Mouse (Mus musculus) MEL (cell line): ENCODE results near the gene Tnfaip8l2. TPM values are rescaled to one million over a fixed set of nuclear protein-coding genes. Genes with fewer than 3 reads are reported as not detected.

Experiments used
- DNase-seq: peaks from one replicate; pipeline ENCODE4 v3.0.0; 2011; ENCODE audit warnings: low read depth, low spot score
- H3K27ac ChIP-seq: 2 replicates; pipeline ENCODE4 v1.5.1; 2012; ENCODE audit warnings: low read depth, mild to moderate bottlenecking, control low read depth, low read length, moderate library complexity; ENCODE audit not compliant: control insufficient read depth
- H3K27me3 ChIP-seq, 2 experiments: fragments of 150-350 bp in 1 of 2; sonication (generic) in 1 of 2; 2 replicates each; pipeline ENCODE4 v1.6.1; 2012; ENCODE audit warnings: low read length in 2 of 2, mild to moderate bottlenecking in 2 of 2, improper control_type of control experiment in 1 of 2, moderate library complexity in 1 of 2; ENCODE audit not compliant: insufficient read depth in 2 of 2, control insufficient read depth in 1 of 2
- H3K36me3 ChIP-seq, 2 experiments: 2 replicates each; pipeline ENCODE4 v1.6.1; 2012 to 2014; ENCODE audit warnings: low read length in 2 of 2, improper control_type of control experiment in 1 of 2, inconsistent platforms in 1 of 2, mild to moderate bottlenecking in 1 of 2; ENCODE audit not compliant: insufficient read depth in 2 of 2, control insufficient read depth in 1 of 2
- H3K4me1 ChIP-seq, 2 experiments: fragments of 150-350 bp in 1 of 2; sonication (generic) in 1 of 2; 2 replicates each; pipeline ENCODE4 v1.6.1; 2012; ENCODE audit warnings: low read length in 2 of 2, improper control_type of control experiment in 1 of 2, mild to moderate bottlenecking in 1 of 2; ENCODE audit not compliant: insufficient read depth in 2 of 2, control insufficient read depth in 1 of 2
- H3K4me3 ChIP-seq, 2 experiments: fragments of 150-350 bp in 1 of 2; sonication (generic) in 1 of 2; 2 replicates each; pipeline ENCODE4 v1.5.1; 2012; ENCODE audit warnings: low read depth in 2 of 2, low read length in 2 of 2, mild to moderate bottlenecking in 2 of 2, moderate library complexity in 2 of 2, control low read depth in 1 of 2, improper control_type of control experiment in 1 of 2; ENCODE audit not compliant: control insufficient read depth in 1 of 2, insufficient read depth in 1 of 2
- H3K79me2 ChIP-seq: 2 replicates; pipeline ENCODE4 v1.6.1; 2012; ENCODE audit warnings: mild to moderate bottlenecking, low read length, moderate library complexity; ENCODE audit not compliant: control insufficient read depth, poor library complexity, insufficient read depth
- H3K9ac ChIP-seq: 2 replicates; pipeline ENCODE4 v1.6.1; 2012; ENCODE audit warnings: low read depth, mild to moderate bottlenecking, control low read depth, low read length, moderate library complexity; ENCODE audit not compliant: control insufficient read depth, poor library complexity, severe bottlenecking
- H3K9me3 ChIP-seq: fragments of 150-350 bp; sonication (generic); replicated peaks from 2 replicates; pipeline ENCODE4 v1.6.1; 2012; ENCODE audit warnings: mild to moderate bottlenecking, low read length, improper control_type of control experiment, moderate library complexity; ENCODE audit not compliant: insufficient read depth
- E2F4 ChIP-seq: IDR thresholded peaks from 2 replicates; pipeline ENCODE4 v1.6.1; 2011; ENCODE audit warnings: low read depth, low read length, improper control_type of control experiment, borderline replicate concordance
- EP300 ChIP-seq, 2 experiments: IDR thresholded peaks; 2 replicates each; pipeline ENCODE4 v1.6.1; 2011; ENCODE audit warnings: improper control_type of control experiment in 2 of 2, low read length in 2 of 2, low read depth in 1 of 2, mild to moderate bottlenecking in 1 of 2
- GABPA ChIP-seq: IDR thresholded peaks from 2 replicates; pipeline ENCODE4 v1.6.1; 2012; ENCODE audit warnings: low read depth, mild to moderate bottlenecking, inconsistent platforms, low read length, improper control_type of control experiment, moderate library complexity
- GATA1 ChIP-seq: IDR thresholded peaks from 2 replicates; pipeline ENCODE4 v1.6.1; 2011; ENCODE audit warnings: low read depth, low read length, improper control_type of control experiment
- MAZ ChIP-seq: IDR thresholded peaks from 2 replicates; pipeline ENCODE4 v1.6.1; 2012; ENCODE audit warnings: low read depth, mild to moderate bottlenecking, inconsistent platforms, low read length, improper control_type of control experiment
- MXI1 ChIP-seq: IDR thresholded peaks from 2 replicates; pipeline ENCODE4 v1.6.1; 2011; ENCODE audit warnings: mild to moderate bottlenecking, low read depth, low read length, improper control_type of control experiment
- NELFE ChIP-seq: IDR thresholded peaks from 2 replicates; pipeline ENCODE4 v1.6.1; 2011; ENCODE audit warnings: low read depth, low read length, improper control_type of control experiment
- TBP ChIP-seq: IDR thresholded peaks from 2 replicates; pipeline ENCODE4 v1.8.0; 2011; ENCODE audit warnings: low read depth, low read length, improper control_type of control experiment
- USF1 ChIP-seq: IDR thresholded peaks from 2 replicates; pipeline ENCODE4 v1.6.1; 2014; ENCODE audit warnings: low read depth, mild to moderate bottlenecking, inconsistent platforms, low read length, improper control_type of control experiment, moderate library complexity
- USF2 ChIP-seq, 2 experiments: IDR thresholded peaks; 2 replicates each; pipeline ENCODE4 v1.6.1; 2011 to 2012; ENCODE audit warnings: improper control_type of control experiment in 2 of 2, low read length in 2 of 2, borderline replicate concordance in 1 of 2, inconsistent platforms in 1 of 2, low read depth in 1 of 2, mild to moderate bottlenecking in 1 of 2; ENCODE audit not compliant: insufficient read depth in 1 of 2
- ZKSCAN1 ChIP-seq: IDR thresholded peaks from 2 replicates; pipeline ENCODE4 v1.6.1; 2012; ENCODE audit warnings: low read depth, mild to moderate bottlenecking, inconsistent platforms, low read length, improper control_type of control experiment, moderate library complexity
- ZNF384 ChIP-seq: IDR thresholded peaks from 2 replicates; pipeline ENCODE4 v1.6.1; 2012; ENCODE audit warnings: low read depth, mild to moderate bottlenecking, inconsistent platforms, low read length, improper control_type of control experiment
- polyA plus RNA-seq, 2 experiments: library from polyadenylated mRNA; stranded (reverse) in 1 of 2; unstranded in 1 of 2; fragments of >175 nt in 1 of 2; fragments of >200 nt in 1 of 2; gene quantifications; 2 replicates each; pipeline versions ENCODE4 v1.2.1 to v1.2.4; 2012; ENCODE audit warnings: low replicate concordance in 2 of 2, low read depth in 1 of 2; ENCODE audit not compliant: insufficient read length in 2 of 2, insufficient read depth in 1 of 2, missing spikeins in 1 of 2
- total RNA-seq: library from RNA; depleted of rRNA; stranded (reverse); fragments of 300-350 nt; gene quantifications from 2 replicates; pipeline ENCODE4 v1.2.3, GENCODE M21; 2012

The Tnfaip8l2 gene
- total and polyA plus RNA-seq, 3 experiments = 3.1 to 5.8 TPM; not detected in 1

- Histone ChIP-seq H3K27me3 (no peaks in the 10 kb centered on the region), H3K9me3 (no peaks in the 10 kb centered on the region), H3K27ac (no peak overlapping the region), H3K79me2 (no peaks in the 10 kb centered on the region), H3K4me3 (no peak overlapping the region), H3K4me1 (peaks cover 6 to 24% of the 10 kb centered on the region in 2 experiments), H3K9ac (no peak overlapping the region), H3K36me3 (peaks cover 0 to 10% of the 10 kb centered on the region in 2 experiments; a peak in 2 of 4 replicates)
- no peak for DNase-seq
- TF ChIP-seq GABPA (no peak), MAZ (no peak), ZKSCAN1 (no peak)
These were observed 22.0 kb upstream of the Tnfaip8l2 start for GRCm38 (mm10) chr3:95164256-95164550.

- Histone ChIP-seq H3K27me3 (no peaks in the 10 kb centered on the region), H3K9me3 (no peaks in the 10 kb centered on the region), H3K9ac (no peak overlapping the region), H3K4me1 (peaks cover 7 to 26% of the 10 kb centered on the region in 2 experiments), H3K79me2 (no peaks in the 10 kb centered on the region), H3K27ac (no peak overlapping the region), H3K4me3 (no peak overlapping the region), H3K36me3 (peaks cover 0 to 12% of the 10 kb centered on the region in 2 experiments; a peak in 2 of 4 replicates)
- TF ChIP-seq MAZ (no peak), USF1 (no peak), E2F4 (no peak), ZNF384 (no peak), USF2 (IDR thresholded peaks at IDR 0.05; ENCODE audit: borderline replicate concordance in 1 of 2, insufficient read depth in 1 of 2, low read depth in 1 of 2, low read length in 2 of 2) (no peak)
- DNase-seq = no peak
These were observed 21.5 kb upstream of the Tnfaip8l2 start for GRCm38 (mm10) chr3:95163419-95164255.

- Histone ChIP-seq H3K4me3 (no peak overlapping the region), H3K36me3 (peaks cover 0 to 12% of the 10 kb centered on the region in 2 experiments; a peak in 2 of 4 replicates), H3K9me3 (no peaks in the 10 kb centered on the region), H3K4me1 (peaks cover 7 to 26% of the 10 kb centered on the region in 2 experiments), H3K27me3 (no peaks in the 10 kb centered on the region; a peak in 1 of 4 replicates)
- no peak for TF ChIP-seq MXI1
- no peak for TF ChIP-seq GATA1
- no peak for TF ChIP-seq TBP
- TF ChIP-seq E2F4 = no peak
- TF ChIP-seq EP300 (IDR thresholded peaks at IDR 0.05; ENCODE audit: low read depth in 1 of 2, low read length in 2 of 2) = no peak
- TF ChIP-seq NELFE = no peak
- TF ChIP-seq, all 39 proteins: peak for 0
- DNase-seq = no peak
- Histone ChIP-seq H3K79me2 (no peaks in the 10 kb centered on the region), H3K27ac (no peak overlapping the region), H3K9ac (no peak overlapping the region)
These were observed 20.1 kb upstream of the Tnfaip8l2 start for GRCm38 (mm10) chr3:95162345-95162628.
